Mouse (Mus musculus) gastrocnemius, postnatal 25 days (tissue): ENCODE measurements at regions not wholly inside any gene's neighbourhood (a gene's known extent, or its start where the extent isn't known, plus 50 kb on each side); places are given as distances from the start of the nearest gene placed in this dataset.

Experiments
- DNase-seq: peaks from one replicate; pipeline ENCODE4 v3.0.0; 2022

DNA sequence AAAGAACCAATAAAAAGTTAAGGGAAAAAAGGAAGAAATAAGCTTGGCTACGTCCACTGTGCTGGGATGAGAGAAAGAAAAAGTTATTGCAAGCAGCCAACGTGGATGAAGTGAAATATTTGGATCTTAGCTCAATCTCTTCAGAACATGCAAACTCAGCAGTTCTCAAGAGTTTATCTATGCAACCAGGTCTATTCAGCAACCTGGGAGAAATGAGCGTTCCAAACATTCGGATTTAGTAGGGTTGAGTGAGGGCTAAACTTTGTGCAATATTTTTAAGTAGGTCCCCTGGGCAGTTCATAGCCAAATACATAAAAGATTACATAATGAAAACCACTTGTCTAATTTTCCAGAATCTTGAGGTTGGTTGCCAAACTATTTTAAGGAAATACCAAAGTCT lies 129.0 kb upstream of the Tmem164 start:
- DNase-seq = no peak

DNA sequence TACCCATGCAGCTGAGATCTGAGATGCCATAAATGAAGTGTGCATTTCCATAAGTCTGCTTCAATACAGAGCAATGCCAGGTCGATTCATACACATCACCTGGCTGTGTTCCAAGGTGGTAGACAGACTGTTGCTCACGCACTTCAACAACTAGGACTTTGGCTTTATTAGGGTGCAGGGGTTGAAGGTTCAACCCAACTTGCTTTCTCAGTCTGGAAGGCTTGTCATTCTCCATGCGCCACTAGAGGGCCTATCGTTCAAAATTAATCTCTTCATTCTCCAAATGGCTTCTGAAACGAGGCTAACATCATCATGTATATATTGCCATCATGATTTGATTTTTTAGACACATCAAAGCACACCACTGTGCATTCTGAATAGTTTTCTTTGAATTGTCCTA lies 127.0 kb upstream of the Tmem164 start:
- DNase-seq = no peak

DNA sequence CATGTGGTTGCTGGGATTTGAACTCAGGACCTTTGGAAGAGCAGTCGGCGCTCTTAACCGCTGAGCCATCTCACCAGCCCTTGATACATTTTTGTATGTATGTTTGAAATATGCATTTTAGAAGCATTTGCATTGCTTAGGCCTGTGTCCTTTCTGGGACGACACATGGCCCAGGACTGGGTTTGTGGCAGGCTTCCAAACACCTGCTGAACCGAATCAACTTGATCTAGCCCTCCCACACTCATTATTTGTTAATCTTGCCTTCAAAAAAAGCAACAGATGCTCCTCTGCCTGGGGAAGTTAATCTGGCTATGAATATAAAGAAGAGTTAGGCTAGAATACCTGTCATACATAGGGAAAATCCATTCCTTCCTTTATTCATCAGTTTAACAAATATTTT lies 123.7 kb upstream of the Tmem164 start:
- DNase-seq = no peak

DNA sequence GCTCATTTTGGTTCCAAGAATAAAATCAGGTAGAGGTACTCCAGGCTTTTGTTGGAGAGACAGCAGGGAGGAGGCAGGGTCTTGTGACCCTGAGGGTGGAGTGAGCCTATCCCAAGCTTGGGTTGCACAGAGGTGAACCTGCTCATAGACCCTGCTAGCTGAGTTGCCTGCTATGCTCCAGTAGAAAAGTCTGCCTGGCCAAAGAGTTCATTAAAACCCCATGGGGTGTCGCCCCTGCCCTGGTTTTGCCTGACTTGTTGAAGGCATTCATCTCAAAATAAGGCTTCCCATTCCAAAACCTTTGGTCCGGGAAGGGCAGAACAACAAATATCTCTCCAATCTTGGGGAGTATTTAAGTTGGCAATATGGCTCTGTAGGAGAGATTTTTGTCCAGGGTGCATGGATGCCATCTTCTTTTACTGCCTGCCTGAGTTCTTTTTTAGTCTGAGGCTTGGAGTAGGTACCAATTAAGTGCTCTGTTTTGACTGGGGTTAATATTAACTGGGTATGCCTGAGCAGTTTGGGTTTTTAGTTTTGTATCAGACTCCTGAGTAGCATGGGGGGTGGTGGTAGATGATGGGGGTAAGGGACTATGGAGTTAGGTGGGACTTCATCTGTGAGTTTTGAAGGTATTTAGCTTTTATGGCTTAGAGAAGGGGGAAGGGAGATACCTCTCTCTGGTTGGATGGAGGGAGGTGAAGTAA lies 120.8 kb upstream of the Tmem164 start:
- no peak for DNase-seq

DNA sequence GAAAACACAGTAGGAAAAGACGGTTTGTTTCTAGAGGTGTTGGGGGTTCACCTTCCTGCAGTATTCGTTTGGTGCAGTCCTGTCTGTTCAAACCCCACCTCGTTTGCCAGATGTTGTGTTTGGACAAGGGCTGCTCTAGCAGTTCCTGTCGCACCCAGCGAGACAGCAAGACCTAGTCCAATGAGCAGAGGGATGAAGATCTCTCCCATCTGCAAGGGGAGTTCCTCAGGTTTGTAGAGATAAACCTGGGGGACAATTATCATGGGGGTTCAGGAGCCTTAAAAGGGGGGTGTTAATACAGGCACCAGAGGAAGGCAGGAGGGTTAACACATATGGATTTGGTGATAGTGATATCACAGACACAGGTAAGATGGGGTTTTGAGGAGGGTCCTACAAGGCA lies 119.4 kb upstream of the Tmem164 start:
- DNase-seq = no peak

DNA sequence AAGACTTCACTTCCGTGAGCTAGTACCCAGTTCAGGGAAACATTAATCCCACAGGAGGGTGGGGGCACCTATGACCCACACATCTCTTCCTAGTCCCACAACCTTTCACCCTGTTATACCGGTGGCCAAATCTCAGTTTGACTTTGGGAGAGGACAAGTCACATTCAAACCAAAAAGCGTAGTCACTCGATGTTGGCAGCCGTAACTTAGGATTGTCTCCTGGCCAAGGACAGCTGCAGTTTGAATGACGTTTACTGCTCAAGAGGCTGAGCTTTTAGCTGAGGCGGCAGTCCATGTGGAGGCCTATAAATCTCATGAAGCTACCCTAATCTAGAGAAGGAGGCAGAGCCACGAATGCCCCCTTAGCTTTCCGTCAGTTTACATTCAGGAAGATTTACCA lies 117.0 kb upstream of the Tmem164 start:
- no peak for DNase-seq

DNA sequence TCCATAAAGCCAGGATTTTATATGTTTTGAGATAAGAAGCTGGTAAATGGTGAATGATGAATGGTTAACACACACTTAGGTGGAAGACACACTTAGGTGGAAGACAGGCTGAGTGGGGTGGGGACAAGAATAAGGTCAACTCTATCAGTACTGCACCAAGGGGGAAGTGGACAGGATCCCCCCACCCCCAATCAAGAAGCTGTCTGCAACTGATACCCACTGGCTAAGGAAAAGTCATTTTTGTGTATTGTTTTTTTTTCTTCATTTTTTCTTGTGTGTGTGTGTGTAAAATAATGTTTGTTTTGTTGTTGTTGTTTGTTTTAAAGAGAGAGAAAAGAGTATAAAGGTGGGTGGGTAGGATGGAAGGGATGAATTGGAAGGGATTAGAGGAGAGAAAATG lies 109.4 kb upstream of the Tmem164 start:
- no peak for DNase-seq

DNA sequence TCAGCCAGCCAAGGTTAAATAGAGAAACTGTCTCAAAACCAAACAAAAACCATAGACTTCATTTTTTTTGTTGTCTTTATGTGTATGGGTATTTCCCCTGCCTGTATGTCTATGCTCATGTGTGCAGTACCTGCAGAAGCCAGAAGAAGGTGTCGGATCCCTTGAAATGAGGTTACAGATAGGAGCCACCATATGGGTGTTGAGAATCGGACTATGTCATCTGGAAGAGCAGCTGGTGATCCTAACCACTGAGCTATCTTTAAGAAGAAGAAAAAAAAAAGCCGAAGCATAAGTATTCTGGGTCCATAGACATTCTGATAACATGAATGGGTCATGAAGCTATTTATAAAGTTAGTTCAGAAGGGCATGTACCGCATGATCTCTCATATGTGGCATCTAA lies 107.2 kb upstream of the Tmem164 start:
- no peak for DNase-seq

DNA sequence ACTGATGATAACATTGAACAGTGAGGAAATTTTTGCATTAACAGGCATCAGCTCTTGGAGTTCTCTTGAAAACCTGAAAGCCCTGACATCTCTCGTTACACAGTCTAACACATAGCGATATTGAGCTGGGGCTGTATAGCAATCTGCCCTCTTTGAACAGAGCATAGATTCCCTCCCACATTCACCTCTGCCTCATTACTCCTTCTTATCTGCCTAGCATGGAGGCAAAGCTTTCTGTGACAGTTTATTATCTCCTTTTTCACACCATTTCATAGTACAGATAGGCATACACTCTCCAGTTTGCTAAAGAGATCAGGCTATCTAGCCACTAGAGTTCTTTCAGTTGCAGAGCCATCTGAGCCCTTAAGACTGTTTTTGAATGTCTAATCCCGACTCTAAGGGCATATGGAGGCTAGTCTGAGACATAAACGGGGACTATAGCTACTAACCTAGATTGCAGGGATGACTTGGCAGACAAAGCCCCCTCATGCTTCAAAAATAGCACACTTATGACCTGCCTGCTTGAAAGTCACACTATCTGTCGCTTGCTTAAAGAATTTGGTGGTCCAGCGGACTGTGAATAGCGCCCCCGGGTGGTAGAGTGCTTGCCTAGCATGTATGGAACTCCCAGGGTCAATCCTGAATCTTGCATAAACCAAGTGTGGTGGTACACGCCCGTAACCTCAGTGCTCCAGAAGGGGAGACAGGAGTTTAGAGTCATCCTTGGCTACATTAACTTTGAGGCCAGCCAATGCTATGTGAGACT lies 106.1 kb upstream of the Tmem164 start:
- no peak for DNase-seq

DNA sequence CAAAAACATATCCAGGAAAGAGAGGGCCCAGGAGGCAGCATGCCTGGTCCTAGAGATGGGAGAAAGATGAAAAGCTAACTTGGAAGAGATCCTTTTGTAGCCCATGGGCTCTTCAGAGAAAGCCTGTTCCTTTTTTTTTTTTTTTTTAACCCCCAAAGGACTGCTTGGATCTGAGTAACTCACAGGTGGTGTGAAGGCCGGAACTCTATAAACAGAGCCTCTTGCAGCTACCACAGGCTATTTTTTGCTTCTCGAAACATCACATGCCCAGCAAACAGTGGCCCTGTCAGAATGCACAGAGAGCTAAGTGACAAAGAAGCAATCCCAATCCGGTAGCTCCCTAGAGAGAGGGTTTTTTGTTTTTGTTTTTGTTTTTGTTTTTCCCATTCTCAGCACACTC lies 105.1 kb upstream of the Tmem164 start:
- DNase-seq = no peak

DNA sequence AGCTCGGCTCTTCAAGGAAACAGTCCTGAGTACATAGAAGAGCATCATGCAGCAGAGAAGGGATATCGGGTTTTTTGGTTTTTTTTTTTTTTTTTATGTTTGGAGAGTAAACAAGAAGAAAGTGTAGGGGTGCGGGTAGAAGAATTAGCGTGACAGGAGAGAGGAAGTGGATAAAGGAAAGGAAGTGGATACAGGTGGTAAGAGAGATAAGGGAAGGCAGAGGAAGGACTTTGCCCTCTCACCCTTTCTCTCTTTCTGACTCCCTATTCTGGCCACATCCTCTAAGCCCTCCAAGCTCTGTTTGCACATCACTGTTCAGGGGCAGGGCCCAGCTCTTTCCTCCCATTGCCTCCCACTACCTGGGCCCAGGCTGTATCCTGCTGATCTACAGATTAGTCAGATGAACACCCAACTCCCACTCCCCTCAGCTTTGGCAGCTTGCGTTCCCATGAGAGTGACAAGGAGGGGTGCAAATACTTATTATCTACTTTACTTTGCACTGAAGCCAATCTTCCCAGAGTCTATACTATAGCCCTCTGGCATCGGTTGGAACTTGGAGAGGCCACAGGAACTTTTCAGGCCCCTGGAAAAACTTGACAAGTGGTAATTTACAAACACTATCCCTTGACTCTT lies 103.6 kb upstream of the Tmem164 start:
- DNase-seq = no peak

DNA sequence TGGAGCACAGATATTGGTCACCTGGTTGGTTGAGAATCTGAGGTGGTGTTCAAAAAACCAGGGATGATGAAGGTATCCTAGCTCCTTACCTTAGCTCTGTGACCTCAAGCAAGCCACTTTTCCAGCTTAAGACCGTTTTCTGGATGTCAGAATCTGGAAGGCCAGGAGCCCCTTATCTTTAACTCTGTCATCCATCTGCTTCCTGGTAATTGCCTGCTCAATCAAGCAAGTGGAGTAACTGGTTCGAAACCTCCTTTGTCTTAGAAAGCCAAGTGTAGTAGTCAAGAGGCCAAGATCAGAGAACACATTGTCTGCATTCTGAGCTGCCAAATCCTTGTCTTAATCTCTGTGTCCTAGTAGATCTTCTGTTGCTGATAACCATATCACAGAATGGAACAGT lies 95.9 kb upstream of the Tmem164 start:
- DNase-seq = no peak

DNA sequence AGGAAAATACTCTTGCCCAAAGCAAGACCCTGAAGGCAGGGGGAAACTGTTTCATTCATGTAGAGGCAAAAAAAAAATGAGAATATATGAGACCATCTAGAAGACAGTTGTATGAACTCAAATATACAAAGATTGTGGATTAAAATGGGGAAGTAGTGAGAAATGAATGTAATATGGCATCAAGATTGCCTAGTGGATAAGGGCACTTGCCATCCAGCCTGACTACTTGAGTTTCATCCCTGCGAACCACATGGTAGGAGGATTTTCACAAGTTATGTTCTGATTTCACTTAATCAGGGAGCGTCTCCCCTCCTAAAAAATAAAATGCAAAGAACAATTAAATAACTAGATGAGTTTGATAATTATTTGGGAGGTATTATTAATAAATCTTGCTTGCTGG lies 81.8 kb upstream of the Tmem164 start:
- no peak for DNase-seq

DNA sequence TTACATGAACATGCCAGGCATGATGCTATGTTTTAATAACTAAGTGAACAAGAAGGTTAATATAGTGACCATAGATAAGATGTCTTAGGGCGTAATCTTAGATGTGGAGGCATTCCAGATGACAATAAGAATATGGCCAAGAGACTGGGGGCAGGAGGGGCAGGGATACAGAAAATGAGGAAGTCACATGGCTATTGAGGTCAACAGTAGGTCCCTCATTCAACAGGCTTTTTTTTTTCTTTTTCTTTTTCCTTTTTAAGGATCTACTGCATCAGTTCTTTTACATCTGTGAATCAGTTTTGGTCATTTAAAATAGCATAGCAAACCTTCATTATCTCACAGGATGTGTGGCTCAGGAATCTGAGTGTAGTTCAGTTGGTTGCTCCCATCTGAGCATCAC lies 80.4 kb upstream of the Tmem164 start:
- no peak for DNase-seq

DNA sequence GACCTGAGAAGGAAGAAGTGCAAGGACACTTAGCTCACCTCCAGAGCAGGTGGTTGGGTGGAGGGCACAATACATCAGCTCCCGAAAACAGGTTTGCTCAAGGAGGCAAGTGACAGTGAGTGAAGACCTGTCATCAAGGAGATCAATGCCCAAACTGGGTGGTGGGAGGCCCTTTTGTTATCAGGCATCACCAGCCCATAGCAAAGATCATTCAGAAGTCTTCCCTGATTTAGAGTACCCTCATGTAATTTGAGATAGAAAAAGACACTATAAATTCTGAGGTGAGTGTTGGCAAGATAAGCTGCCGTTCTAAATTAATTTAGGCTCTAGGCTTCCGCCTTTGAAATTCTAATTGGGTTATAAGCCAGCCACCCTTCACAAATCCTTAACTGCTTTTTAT lies 76.1 kb upstream of the Tmem164 start:
- no peak for DNase-seq

DNA sequence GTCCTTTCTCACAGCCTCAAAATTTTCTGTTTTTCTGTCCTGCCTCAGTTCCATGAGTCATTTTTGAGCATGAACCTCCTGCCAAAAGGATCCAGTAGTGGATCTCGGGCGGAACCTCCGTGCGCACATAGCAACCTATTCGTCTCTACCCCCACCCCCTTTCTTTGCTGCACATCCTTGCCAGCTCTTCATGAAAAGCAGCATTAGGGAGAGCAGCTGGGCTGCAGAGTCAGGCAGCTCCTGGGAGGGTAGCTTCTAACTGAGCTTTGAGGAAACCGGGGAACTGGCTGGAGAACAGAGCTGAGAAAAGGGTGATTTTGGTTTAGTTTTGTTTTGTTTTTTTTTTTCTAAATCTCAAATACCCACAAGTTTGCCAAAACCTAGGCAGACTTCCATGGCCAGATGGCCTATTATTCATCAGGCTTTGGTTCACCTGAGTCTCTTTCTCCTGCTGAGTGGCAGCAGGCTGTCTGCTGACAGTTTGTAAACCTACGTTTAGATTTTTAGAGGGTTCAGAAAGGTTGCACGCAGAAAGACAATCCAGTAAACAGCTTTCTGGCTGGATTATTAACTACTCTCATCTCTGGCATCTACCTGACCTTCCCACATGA lies 74.5 kb upstream of the Tmem164 start:
- no peak for DNase-seq

DNA sequence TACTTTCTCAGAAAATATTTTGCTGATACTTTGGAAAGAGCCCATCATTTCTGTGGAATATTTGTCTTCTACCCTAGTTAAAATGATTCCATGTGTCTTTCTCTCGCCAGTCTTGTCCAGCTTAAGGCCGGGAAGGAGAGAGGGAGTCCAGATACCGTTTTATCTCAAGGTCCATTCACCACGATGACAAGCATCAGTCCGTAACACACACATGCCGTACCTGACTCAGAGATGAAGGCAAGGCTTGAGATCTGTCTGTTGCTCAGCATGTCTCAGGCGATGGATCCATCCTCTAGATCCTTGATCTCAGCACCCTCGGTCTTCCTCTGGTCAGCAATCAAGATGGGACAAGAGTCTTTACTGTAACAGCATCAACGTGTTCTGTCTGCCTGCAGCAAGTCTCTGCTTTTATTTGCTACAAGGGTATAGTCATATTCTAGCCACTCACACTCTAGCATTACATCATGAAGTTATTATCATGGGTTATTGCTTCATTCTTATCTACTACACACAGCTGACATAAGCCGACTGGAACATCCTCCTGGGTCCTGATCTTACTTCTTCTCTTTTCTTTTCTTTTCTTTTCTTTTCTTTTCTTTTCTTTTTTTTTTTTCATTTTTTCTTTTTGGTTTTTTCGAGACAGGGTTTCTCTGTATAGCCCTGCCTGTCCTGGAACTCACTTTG lies 64.9 kb upstream of the Tmem164 start:
- DNase-seq = no peak

DNA sequence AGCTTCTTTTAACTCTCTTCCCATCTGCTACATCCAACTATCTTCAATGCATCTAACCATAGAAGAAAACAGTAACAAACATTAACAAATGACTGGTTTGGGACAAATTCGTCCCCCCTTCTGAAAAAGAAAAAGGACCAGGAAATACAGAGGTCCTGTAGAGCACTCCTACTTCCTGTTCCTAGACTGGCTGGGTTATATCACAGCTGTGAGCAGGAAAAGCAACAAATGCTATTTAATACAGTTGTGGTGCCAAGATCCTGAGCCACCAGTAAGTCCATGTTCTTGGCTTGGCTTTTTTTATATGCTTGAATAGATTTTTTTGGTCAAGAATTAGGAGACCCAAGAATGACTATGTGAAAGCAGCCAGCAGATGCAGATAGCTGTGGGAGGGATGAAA lies 62.8 kb upstream of the Tmem164 start:
- DNase-seq = no peak

DNA sequence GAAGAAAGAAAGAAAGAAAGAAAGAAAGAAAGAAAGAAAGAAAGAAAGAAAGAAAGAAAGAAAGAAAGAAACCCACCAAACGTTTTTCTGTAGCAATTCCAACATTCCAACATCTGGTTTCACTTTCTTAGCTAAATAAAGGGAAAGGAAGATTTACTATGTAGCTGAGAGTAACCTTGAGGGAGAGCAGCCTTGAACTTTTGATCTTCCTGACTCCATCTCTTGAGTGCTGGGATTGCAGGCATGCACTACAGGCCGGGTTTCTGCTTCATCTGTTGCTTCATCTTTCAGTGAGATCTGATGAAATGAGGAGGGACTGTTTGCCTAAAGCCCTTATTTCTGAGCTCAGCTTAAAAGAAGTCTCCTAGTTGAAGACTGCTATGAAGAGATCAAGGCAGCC lies 57.8 kb upstream of the Tmem164 start:
- no peak for DNase-seq

DNA sequence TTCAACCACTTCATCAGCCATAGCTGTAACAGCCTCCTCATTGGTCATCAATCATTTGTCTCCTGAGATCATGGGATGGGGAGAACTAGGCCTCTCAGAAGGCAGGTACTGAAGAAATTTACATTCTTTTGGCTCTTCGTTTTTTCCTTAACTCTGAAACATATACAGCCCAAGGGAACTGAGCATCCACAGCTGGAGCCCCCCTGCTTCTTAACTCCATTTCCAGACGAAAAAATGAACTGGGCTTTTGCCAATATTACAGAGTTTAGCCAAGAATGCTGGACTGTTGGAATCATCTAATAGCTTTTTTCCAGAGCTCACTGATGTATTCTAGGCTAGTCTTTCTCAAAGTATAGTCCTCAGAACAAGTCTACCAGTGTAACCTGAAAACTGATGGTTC lies 57.3 kb upstream of the Tmem164 start:
- DNase-seq = no peak
